Mouse (Mus musculus) embryonic fibroblast, embryonic 13.5 days (primary cell): ENCODE data around the gene Zhx3.

ENCODE experiments used
- CTCF ChIP-seq: IDR thresholded peaks from 2 replicates; pipeline ENCODE4 v1.5.1; 2011; ENCODE audit warnings: mild to moderate bottlenecking, control low read depth, low read length, moderate library complexity, borderline replicate concordance; ENCODE audit not compliant: insufficient read depth
- POLR2A ChIP-seq: IDR thresholded peaks from 2 replicates; pipeline ENCODE4 v1.6.1; 2011; ENCODE audit warnings: low read depth, mild to moderate bottlenecking, control low read depth, low read length, moderate library complexity

GRCm38 (mm10) chr2:160756583-160757203 lies 116.1 kb downstream of the Zhx3 start:
- TF ChIP-seq POLR2A (no peak), CTCF (no peak)
